Mouse (Mus musculus) forebrain, postnatal 0 days (tissue): ENCODE data around the gene Cavin1. TPM values are rescaled to one million over a fixed set of nuclear protein-coding genes. Genes with fewer than 3 reads are reported as not detected.
A peak's percentile ranks its signal among the peaks of the same experiment; 100 is the strongest.

ENCODE experiments used
- ATAC-seq: fragments of 200-750 bp; cut with Nextera tagmentation; 2 replicates; pipeline ENCODE4 v1.8.0; 2017; ENCODE audit warnings: mild to moderate bottlenecking, moderate library complexity
- DNase-seq: peaks from one replicate; pipeline ENCODE4 v3.0.0-alpha.2; 2015
- H3K27ac ChIP-seq: fragments of 300-500 bp; sonication (generic); 2 replicates; pipeline ENCODE4 v1.5.1; 2014; ENCODE audit warnings: low read depth, mild to moderate bottlenecking, antibody characterized with exemption, low read length, moderate library complexity, mixed read lengths
- H3K27me3 ChIP-seq: fragments of 300-500 bp; sonication (generic); 2 replicates; pipeline ENCODE4 v1.6.1; 2014; ENCODE audit warnings: mild to moderate bottlenecking, low read length, mixed read lengths; ENCODE audit not compliant: insufficient read depth
- H3K36me3 ChIP-seq: fragments of 300-500 bp; sonication (generic); 2 replicates; pipeline ENCODE4 v1.6.1; 2014; ENCODE audit warnings: mild to moderate bottlenecking, moderate library complexity; ENCODE audit not compliant: insufficient read depth
- H3K4me1 ChIP-seq: fragments of 300-500 bp; sonication (generic); 2 replicates; pipeline ENCODE4 v1.6.1; 2014; ENCODE audit warnings: antibody characterized with exemption; ENCODE audit not compliant: insufficient read depth
- H3K4me2 ChIP-seq: fragments of 300-500 bp; sonication (generic); 2 replicates; pipeline ENCODE4 v1.6.1; 2014; ENCODE audit warnings: low read depth, mild to moderate bottlenecking, moderate library complexity
- H3K4me3 ChIP-seq: fragments of 300-500 bp; sonication (generic); 2 replicates; pipeline ENCODE4 v1.5.1; 2014; ENCODE audit warnings: low read depth, low read length, mixed read lengths
- H3K9ac ChIP-seq: fragments of 300-500 bp; sonication (generic); 2 replicates; pipeline ENCODE4 v1.6.1; 2014; ENCODE audit warnings: mild to moderate bottlenecking
- H3K9me3 ChIP-seq: fragments of 300-500 bp; sonication (generic); 2 replicates; pipeline ENCODE4 v1.6.1; 2016; ENCODE audit warnings: low read length
- CTCF ChIP-seq: sonication (generic); IDR thresholded peaks from 2 replicates; pipeline ENCODE4 v1.5.1; 2016; ENCODE audit warnings: antibody characterized with exemption, control low read depth, low read depth
- WGBS: fragments of 180-500 bp; shearing (Covaris S2); extraction: QIAGEN DNeasy Blood & Tissue Kit; methylation state at CpG from one replicate; pipeline ENCODE4 v1.1.7; 2014; 5-methylcytosine and 5-hydroxymethylcytosine counted together
- polyA plus RNA-seq: library from polyadenylated mRNA; unstranded; fragments of >200 nt; fragmentation: Nextera tagmentation; extraction: Ambion mirVana; gene quantifications from 2 replicates; pipeline ENCODE4 v1.2.1, GENCODE M21; 2015
- total RNA-seq: library from RNA; depleted of rRNA; stranded (reverse); fragments of >200 nt; gene quantifications from 2 replicates; pipeline ENCODE4 v1.2.3, GENCODE M21; 2014

Gene Cavin1
- total and polyA plus RNA-seq, 2 experiments from 2014 or later = 22.7 to 38.3 TPM

GRCm38 (mm10) chr11:100964901-100965542 lies 5.7 kb downstream of the Cavin1 start:
- Histone ChIP-seq H3K36me3 (no peaks in the 10 kb centered on the region), H3K27ac (no peak overlapping the region), H3K4me2 (no peak overlapping the region), H3K4me3 (no peak overlapping the region), H3K27me3 (peaks cover 35% of the 10 kb centered on the region), H3K4me1 (peaks cover 2% of the 10 kb centered on the region; the same call in 1 of the 2 replicates), H3K9ac (no peak overlapping the region), H3K9me3 (no peaks in the 10 kb centered on the region)
- TF ChIP-seq CTCF = no peak
- DNase-seq (no peak), ATAC-seq (no peak)
- 75% methylated on average over 6 of the region's 6 CpGs for WGBS

GRCm38 (mm10) chr11:100964180-100964579 lies 6.5 kb downstream of the Cavin1 start:
- ATAC-seq = no peak
- no peak overlapping the region for H3K27ac ChIP-seq
- 86% methylated on average over 7 of the region's 7 CpGs for WGBS
- peaks cover 31% of the 10 kb centered on the region for H3K27me3 ChIP-seq
- no peaks in the 10 kb centered on the region for H3K36me3 ChIP-seq
- H3K4me2 ChIP-seq = no peak overlapping the region
- H3K9ac ChIP-seq = no peak overlapping the region
- no peak overlapping the region for H3K4me3 ChIP-seq
- H3K9me3 ChIP-seq = no peaks in the 10 kb centered on the region
- no peak for DNase-seq
- no peak for TF ChIP-seq CTCF
- H3K4me1 ChIP-seq = no peaks in the 10 kb centered on the region

GRCm38 (mm10) chr11:100963647-100964046 lies 7.0 kb downstream of the Cavin1 start:
- 79% methylated on average over 9 of the region's 9 CpGs for WGBS
- H3K9ac ChIP-seq = no peak overlapping the region
- TF ChIP-seq CTCF = no peak
- no peak for DNase-seq
- no peak for ATAC-seq
- no peak overlapping the region for H3K4me2 ChIP-seq
- H3K27ac ChIP-seq = no peak overlapping the region
- 0 out of 2 replicates have a peak, but pooled peaks cover under 1% of the 10 kb centered on the region for H3K4me1 ChIP-seq
- H3K9me3 ChIP-seq = no peaks in the 10 kb centered on the region
- no peak overlapping the region for H3K4me3 ChIP-seq
- no peaks in the 10 kb centered on the region for H3K36me3 ChIP-seq
- H3K27me3 ChIP-seq = peaks cover 31% of the 10 kb centered on the region

- H3K9me3 ChIP-seq = no peaks in the 10 kb centered on the region
- no peak overlapping the region for H3K27ac ChIP-seq
- WGBS = 37% methylated on average over 9 of the region's 9 CpGs
- H3K4me1 ChIP-seq = 0 out of 2 replicates have a peak, but pooled peaks cover 3% of the 10 kb centered on the region
- peaks cover 31% of the 10 kb centered on the region for H3K27me3 ChIP-seq
- no peaks in the 10 kb centered on the region for H3K36me3 ChIP-seq
- DNase-seq = no peak
- no peak for ATAC-seq
- H3K4me3 ChIP-seq = no peak overlapping the region
- TF ChIP-seq CTCF = no peak
- no peak overlapping the region for H3K9ac ChIP-seq
- no peak overlapping the region for H3K4me2 ChIP-seq
Measured at GRCm38 (mm10) chr11:100962371-100962911, 8.2 kb downstream of the Cavin1 start.

- ATAC-seq = peak; percentile 75
- DNase-seq = peak; percentile 70
Measured at GRCm38 (mm10) chr11:100960540-100960939, 10.1 kb downstream of the Cavin1 start.

GRCm38 (mm10) chr11:100959826-100960225 lies 10.9 kb downstream of the Cavin1 start:
- 0 out of 2 replicates have a peak, but pooled peaks cover 3% of the 10 kb centered on the region for H3K4me1 ChIP-seq
- peaks cover 19% of the 10 kb centered on the region for H3K27me3 ChIP-seq
- TF ChIP-seq CTCF = no peak
- ATAC-seq (no peak), DNase-seq (no peak)
- H3K4me3 ChIP-seq = no peak overlapping the region
- no peak overlapping the region for H3K4me2 ChIP-seq
- H3K27ac ChIP-seq = no peak overlapping the region
- H3K9me3 ChIP-seq = no peaks in the 10 kb centered on the region
- 32% methylated on average over 3 of the region's 3 CpGs for WGBS
- H3K36me3 ChIP-seq = no peaks in the 10 kb centered on the region
- no peak overlapping the region for H3K9ac ChIP-seq

More at GRCm38 (mm10) chr11:100960540-100960939, 10.1 kb downstream of the Cavin1 start:
- H3K27me3 ChIP-seq = peaks cover 22% of the 10 kb centered on the region
- no peak overlapping the region for H3K4me2 ChIP-seq
- no peak overlapping the region for H3K4me3 ChIP-seq
- WGBS = 6% methylated on average over 6 of the region's 6 CpGs
- no peak overlapping the region for H3K9ac ChIP-seq
- H3K9me3 ChIP-seq = no peaks in the 10 kb centered on the region
- no peak overlapping the region for H3K27ac ChIP-seq
- TF ChIP-seq CTCF = no peak
- no peaks in the 10 kb centered on the region for H3K36me3 ChIP-seq
- H3K4me1 ChIP-seq = 0 out of 2 replicates have a peak, but pooled peaks cover 3% of the 10 kb centered on the region

GRCm38 (mm10) chr11:100959464-100959810 lies 11.2 kb downstream of the Cavin1 start:
- Histone ChIP-seq H3K4me2 (peak overlapping the region; percentile 47), H3K4me1 (0 out of 2 replicates have a peak, but pooled peaks cover 3% of the 10 kb centered on the region), H3K4me3 (peak overlapping the region; percentile 32), H3K9ac (no peak overlapping the region), H3K9me3 (no peaks in the 10 kb centered on the region), H3K27me3 (peaks cover 19% of the 10 kb centered on the region), H3K36me3 (no peaks in the 10 kb centered on the region), H3K27ac (no peak overlapping the region)
- WGBS = 5% methylated on average over 14 of the region's 14 CpGs
- TF ChIP-seq CTCF = peak; percentile 74
- peak; percentile 23; the same call in 1 of the 2 replicates for ATAC-seq
- peak; percentile 83 for DNase-seq
